Mouse (Mus musculus): Measurements from ENCODE around the gene Teddm1a. TPM values are rescaled to one million over a fixed set of nuclear protein-coding genes. Genes with fewer than 3 reads are reported as not detected.

Teddm1a gene
- polyA plus RNA-seq, 1 experiment from 2014 or later = not detected

DNA sequence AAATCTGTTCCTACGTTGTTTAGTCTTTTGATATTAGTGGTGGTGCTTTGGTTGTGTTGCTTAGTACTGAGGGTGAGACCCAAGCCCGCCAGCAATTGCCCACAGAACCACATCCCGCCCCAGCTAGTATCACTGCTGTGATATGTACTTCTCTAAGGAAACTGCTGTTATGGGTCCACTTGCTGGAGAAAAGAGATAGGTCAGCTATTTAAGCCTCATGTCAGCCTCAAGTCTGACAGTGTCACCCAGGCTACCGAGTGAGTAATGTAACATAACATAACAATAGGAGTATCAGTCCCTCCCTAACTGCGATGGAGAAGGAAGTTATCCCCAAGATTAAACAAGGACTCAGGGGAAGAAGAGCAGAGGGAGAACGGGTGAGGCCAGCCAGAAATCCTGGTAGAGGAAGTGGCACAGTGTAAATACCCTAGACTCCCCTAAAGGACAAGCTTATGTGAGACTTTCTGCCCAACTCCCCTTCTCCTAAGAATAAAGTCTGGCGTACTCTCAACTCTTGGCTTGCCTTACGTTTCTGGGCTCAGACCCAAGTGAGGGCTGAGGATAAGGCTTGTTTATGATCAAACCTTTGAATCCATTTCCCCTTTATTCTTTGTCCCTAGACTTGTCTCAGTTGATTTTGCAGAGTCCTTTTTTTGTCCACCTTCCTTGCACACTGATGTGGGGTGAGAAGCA lies 2.8 kb downstream of the Teddm1a start:
- ATAC-seq (replicated peaks) = no peak

DNA sequence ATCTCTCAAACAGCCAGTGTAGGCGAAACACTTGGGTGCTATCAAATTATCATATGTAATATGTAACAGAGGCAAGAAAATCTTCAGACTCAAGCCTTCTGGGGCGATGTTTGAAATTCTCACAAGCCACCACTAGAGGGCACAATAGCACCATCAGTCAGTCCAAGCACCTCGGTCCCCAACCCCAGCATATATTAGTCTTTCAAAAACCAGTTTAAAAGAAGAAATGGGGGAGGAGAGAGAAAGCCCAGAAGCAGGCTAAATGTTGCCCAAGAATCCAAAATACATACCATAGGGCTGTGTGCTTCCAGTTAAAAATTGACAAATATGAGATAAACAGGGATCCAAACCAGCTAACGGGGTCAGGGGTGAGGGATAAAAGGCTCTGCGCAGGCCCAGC lies 3.4 kb downstream of the Teddm1a start:
- Histone ChIP-seq H3K4me2 (no peak overlapping the region), H3K9ac (no peak overlapping the region), H3K27ac (no peak overlapping the region), H3K9me3 (no peaks in the 10 kb centered on the region), H3K27me3 (replicated peaks) (no peaks in the 10 kb centered on the region), H3K36me3 (replicated peaks) (no peaks in the 10 kb centered on the region), H3K4me1 (peaks cover 7% of the 10 kb centered on the region), H3K4me3 (no peak overlapping the region)
- no peak for ATAC-seq (replicated peaks)
- WGBS = 32% methylated on average over 5 of the region's 5 CpGs

More for the DNA sequence above, 2.8 kb downstream of the Teddm1a start:
- Histone ChIP-seq H3K4me3 (no peak overlapping the region), H3K4me2 (no peak overlapping the region), H3K36me3 (replicated peaks) (no peaks in the 10 kb centered on the region), H3K27ac (no peak overlapping the region), H3K27me3 (replicated peaks) (no peaks in the 10 kb centered on the region), H3K9me3 (no peaks in the 10 kb centered on the region), H3K9ac (no peak overlapping the region), H3K4me1 (peaks cover 7% of the 10 kb centered on the region)
- WGBS = 64% methylated on average over 8 of the region's 8 CpGs

DNA sequence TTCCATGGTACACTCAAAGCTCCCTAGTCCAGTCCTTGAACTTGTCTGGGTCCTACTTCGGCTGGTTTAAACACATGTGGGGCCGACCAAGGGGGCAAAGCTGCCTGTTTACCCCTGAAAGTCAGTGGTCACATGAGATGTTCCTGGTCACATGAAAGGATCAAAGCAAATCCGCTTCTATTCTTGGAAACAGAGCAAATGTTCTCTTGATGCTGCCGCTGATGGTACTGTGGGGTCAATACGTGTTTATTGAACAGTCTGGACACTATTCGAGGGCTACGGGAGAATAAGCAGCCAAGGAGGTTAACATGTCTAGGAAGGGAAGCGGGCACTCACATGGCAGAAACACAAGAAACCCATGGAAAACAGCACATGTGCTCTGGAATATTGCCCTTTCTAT lies 5.7 kb downstream of the Teddm1a start:
- 78% methylated on average over 8 of the region's 8 CpGs for WGBS
- Histone ChIP-seq H3K4me3 (no peak overlapping the region), H3K27ac (no peak overlapping the region), H3K4me1 (peaks cover 20% of the 10 kb centered on the region), H3K36me3 (replicated peaks) (no peaks in the 10 kb centered on the region), H3K9me3 (no peaks in the 10 kb centered on the region), H3K27me3 (replicated peaks) (no peaks in the 10 kb centered on the region), H3K9ac (no peak overlapping the region), H3K4me2 (no peak overlapping the region)
- no peak for ATAC-seq (replicated peaks)

DNA sequence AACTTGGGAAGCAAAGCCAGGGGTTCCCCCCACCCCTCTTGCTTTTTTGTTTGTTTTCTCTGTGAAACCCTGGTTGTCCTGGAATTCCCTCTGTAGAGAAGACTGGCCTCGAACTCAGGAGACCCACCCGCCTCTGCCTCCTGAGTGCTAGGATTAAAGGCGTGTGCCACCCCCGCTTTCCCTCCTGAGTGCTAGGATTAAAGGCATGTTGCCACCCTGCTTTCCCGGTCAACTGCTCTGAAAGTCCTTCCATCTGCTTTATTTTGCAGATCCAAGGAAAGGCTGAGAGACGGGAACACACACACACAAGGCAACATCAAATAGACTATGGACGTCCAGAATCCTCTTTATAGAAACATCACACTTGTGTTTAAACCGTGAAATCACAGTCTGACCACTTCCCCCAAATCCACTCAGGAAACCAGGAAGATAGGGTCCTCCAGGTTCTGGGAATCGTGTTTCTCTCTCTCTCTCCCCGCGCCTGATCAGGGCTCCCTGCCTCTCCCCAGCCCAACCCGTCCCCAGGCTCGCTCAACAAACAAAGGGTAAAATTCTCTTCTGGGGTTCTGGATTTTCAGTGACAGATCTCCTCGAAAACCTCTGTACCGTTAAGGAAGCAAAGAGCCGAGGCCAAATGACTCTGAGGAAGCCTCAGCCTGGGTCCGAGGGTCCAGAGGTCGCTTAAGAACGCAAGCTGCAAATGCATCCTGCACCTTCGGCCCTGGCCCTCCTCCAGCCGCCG lies 7.6 kb downstream of the Teddm1a start:
- 12% methylated on average over 22 of the region's 22 CpGs for WGBS
- Histone ChIP-seq H3K4me3 (peak overlapping the region; percentile 70), H3K4me1 (peaks cover 35% of the 10 kb centered on the region), H3K36me3 (replicated peaks) (peaks cover 10% of the 10 kb centered on the region; the same call in 1 of the 2 replicates), H3K9me3 (no peaks in the 10 kb centered on the region), H3K27me3 (replicated peaks) (no peaks in the 10 kb centered on the region), H3K27ac (peak overlapping the region; percentile 96), H3K9ac (peak overlapping the region; percentile 90), H3K4me2 (peak overlapping the region; percentile 82)
- ATAC-seq (replicated peaks) = peak; percentile 61

DNA sequence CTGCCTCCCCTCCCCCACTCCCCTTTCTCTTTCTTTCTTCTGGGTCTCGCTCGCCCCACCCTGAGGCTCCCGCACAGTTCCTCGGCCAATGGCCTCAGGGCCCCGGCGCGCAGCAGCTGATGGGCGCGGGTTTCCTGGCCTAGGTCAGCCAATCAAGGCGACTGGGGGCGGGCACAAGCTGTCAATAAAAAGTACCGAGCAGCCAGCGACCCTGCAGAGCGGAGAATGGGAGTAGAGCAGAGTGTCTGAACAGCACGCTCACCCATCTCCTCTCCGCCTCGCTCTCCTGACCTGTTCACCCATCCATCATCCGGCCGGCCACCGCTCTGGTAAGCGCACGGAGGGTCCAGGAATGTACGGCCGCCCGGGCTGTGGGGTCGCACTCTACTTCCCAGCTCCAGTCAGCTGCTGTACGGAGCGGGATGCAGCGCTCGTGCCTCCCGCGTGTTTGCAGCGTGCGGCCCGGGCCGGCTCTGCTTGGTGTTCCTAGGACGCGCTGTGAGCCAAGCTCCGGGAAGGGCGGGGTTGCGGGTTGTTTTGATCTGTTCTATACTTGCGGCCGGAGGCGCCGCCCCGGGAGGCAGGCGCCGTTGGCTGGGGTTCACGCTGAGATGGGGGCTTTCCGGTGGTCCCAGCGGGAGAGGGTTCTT lies 8.3 kb downstream of the Teddm1a start, which contains the start of the genes Glul and Teddm2:
TSS of gene Glul (plus strand) at position 214 of the 650 bp plus-strand sequence.
TSS of gene Teddm2 (minus strand) at position 498 of the 650 bp plus-strand sequence.
- H3K4me2 ChIP-seq = peak within 1 kb of the TSS; percentile 82
- H3K4me1 ChIP-seq = peaks cover 35% of the 10 kb centered on the region
- ATAC-seq (replicated peaks) = peak; percentile 97
- peak within 1 kb of the TSS; percentile 90 for H3K9ac ChIP-seq
- no peaks in the 10 kb centered on the region for H3K9me3 ChIP-seq
- H3K4me3 ChIP-seq = peak within 1 kb of the TSS; percentile 70
- H3K27me3 ChIP-seq (replicated peaks) = no peaks in the 10 kb centered on the region
- under 1% methylated on average over 51 of the region's 51 CpGs for WGBS
- peak within 1 kb of the TSS; percentile 96 for H3K27ac ChIP-seq
- H3K36me3 ChIP-seq (replicated peaks) = peaks cover 17% of the 10 kb centered on the region; the same call in 1 of the 2 replicates

DNA sequence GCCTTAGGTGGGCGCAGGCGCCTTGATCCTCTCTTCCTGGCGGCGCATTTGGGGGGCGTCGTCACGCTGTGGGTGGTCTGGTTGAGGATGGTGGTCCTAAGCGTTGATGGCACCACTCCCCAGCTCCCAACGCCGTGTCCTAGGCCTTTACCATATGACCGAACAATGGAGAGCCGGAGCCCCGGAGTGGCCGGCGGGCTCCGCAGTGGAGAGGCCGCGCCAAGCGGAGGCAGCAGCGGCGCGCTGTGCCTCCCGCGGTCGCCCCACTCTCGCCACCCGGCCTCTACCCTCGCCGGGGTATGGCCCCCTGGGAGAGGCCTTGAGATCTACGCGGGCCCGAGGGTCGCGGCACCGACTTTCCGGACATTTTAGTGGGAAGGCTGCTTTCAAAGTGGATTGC lies 8.8 kb downstream of the Teddm1a start:
- Histone ChIP-seq H3K9ac (peak overlapping the region; percentile 90), H3K27ac (peak overlapping the region; percentile 96), H3K4me1 (peaks cover 32% of the 10 kb centered on the region), H3K4me3 (peak overlapping the region; percentile 70), H3K27me3 (replicated peaks) (no peaks in the 10 kb centered on the region), H3K9me3 (no peaks in the 10 kb centered on the region), H3K36me3 (replicated peaks) (peaks cover 22% of the 10 kb centered on the region; the same call in 1 of the 2 replicates), H3K4me2 (peak overlapping the region; percentile 82)
- WGBS = under 1% methylated on average over 36 of the region's 36 CpGs
- peak; percentile 69 for ATAC-seq (replicated peaks)

DNA sequence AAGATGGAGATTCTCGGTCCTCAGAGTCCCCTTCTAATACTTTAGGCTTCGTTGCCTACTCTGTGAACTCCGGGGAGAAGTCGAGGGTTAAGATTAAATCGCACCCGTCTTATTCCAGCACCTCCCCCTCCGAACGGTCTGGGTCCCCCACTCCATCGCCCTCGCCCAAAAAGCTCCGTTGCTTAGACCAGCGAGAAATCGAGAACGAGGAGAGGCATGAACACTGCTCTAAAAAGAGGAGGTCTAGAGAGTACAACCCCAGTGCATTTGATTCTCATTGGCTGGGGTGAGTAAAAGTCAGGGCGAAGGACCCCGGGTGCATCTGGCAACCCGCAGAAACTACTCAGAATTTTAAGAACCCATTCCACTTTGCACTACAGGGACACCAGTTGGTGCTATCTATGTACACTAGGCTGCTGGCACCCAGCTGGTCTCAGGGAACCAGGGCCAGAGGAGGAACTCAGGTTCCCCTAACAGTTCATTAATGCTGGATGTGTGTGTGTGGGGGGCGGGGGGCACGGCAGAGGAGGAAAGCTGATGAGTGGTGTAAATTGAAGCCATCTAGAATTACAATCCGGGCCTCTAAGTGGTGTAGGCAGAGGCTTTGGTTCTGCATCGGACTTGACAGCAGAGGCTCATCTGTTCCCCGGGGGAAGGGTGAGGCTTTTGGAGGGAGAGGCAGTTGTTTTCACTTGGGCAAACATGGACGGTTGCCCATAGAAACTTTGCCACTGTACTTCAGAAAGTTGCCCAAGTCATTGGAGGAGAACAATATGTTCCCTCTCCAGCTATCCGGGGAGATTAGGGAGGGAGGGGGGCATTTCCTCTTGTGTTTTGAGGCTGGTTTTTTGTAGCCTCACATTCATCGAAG lies 9.6 kb downstream of the Teddm1a start:
- Histone ChIP-seq H3K36me3 (replicated peaks) (peaks cover 28% of the 10 kb centered on the region), H3K4me2 (peak overlapping the region; percentile 82), H3K4me1 (peaks cover 32% of the 10 kb centered on the region), H3K27me3 (replicated peaks) (no peaks in the 10 kb centered on the region), H3K27ac (peak overlapping the region; percentile 96), H3K9ac (peak overlapping the region; percentile 90), H3K4me3 (peak overlapping the region; percentile 70), H3K9me3 (no peaks in the 10 kb centered on the region)
- under 1% methylated on average over 25 of the region's 25 CpGs for WGBS
- no peak for ATAC-seq (replicated peaks)

DNA sequence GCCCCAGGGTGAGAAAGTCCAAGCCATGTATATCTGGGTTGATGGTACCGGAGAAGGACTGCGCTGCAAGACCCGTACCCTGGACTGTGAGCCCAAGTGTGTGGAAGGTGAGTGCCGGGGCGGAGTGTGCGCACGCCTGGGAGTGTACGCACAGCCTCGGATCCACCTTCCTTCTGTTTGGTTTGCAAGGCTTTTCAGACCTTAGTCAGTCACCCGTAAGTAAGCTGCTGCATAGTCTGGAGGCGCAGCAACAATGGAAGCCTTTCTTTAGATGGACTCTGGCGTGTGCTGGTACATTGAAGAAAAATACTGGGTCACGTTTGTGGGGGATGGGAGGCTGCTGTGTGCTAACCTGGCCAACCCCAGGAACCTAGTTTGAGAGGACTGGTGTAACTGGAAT lies 11.5 kb downstream of the Teddm1a start:
- 67% methylated on average over 13 of the region's 13 CpGs for WGBS
- H3K9me3 ChIP-seq = no peaks in the 10 kb centered on the region
- peak overlapping the region; percentile 82 for H3K4me2 ChIP-seq
- no peak overlapping the region for H3K27ac ChIP-seq
- no peak overlapping the region for H3K9ac ChIP-seq
- no peaks in the 10 kb centered on the region for H3K27me3 ChIP-seq (replicated peaks)
- ATAC-seq (replicated peaks) = no peak
- peaks cover 47% of the 10 kb centered on the region for H3K36me3 ChIP-seq (replicated peaks)
- peaks cover 32% of the 10 kb centered on the region for H3K4me1 ChIP-seq
- no peak overlapping the region; the same call in 1 of the 2 replicates for H3K4me3 ChIP-seq

DNA sequence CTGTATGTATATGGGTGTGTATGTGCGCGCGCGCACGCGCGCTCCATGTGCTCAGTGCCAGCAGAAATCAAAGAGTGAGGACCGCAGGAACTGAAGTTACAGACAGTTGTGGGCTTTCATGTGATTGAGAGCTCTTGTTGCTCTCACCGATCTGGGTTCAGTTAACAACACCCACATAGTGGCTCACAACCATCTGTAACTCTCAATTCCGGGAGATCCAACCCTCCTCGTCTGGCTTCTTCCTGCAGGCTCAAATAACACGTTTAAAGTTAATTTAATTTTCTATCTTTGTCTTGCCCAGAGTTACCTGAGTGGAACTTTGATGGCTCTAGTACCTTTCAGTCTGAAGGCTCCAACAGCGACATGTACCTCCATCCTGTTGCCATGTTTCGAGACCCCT lies 12.7 kb downstream of the Teddm1a start:
- Histone ChIP-seq H3K27me3 (replicated peaks) (no peaks in the 10 kb centered on the region), H3K4me1 (peaks cover 28% of the 10 kb centered on the region), H3K4me3 (no peak overlapping the region), H3K36me3 (replicated peaks) (peaks cover 52% of the 10 kb centered on the region), H3K4me2 (no peak overlapping the region), H3K9ac (no peak overlapping the region), H3K9me3 (no peaks in the 10 kb centered on the region), H3K27ac (no peak overlapping the region)
- WGBS = 96% methylated on average over 14 of the region's 14 CpGs
- ATAC-seq (replicated peaks) = no peak

DNA sequence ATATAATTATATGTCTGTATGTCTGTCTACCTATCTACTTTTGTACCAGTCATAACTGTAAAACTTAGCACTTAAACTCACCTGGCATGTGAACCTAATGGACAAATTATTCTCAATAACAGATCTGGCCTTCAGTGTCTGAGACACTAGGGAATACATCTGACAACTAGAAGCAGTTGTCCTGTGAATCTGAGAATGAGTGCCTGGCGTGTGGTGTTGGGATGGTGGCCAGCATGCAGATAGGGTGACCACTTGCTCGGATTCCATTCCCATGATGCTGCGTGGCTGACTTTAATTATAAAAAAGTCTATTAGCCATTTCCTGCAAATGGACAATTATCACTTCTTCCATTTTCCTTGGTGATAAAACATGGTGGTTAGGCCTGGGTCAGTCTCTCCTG lies 14.3 kb downstream of the Teddm1a start:
- WGBS = 91% methylated on average over 3 of the region's 3 CpGs
- Histone ChIP-seq H3K36me3 (replicated peaks) (peaks cover 52% of the 10 kb centered on the region), H3K4me1 (peaks cover 28% of the 10 kb centered on the region), H3K9me3 (no peaks in the 10 kb centered on the region), H3K4me2 (no peak overlapping the region), H3K27me3 (replicated peaks) (no peaks in the 10 kb centered on the region), H3K4me3 (no peak overlapping the region), H3K27ac (no peak overlapping the region), H3K9ac (no peak overlapping the region)
- no peak for ATAC-seq (replicated peaks)

DNA sequence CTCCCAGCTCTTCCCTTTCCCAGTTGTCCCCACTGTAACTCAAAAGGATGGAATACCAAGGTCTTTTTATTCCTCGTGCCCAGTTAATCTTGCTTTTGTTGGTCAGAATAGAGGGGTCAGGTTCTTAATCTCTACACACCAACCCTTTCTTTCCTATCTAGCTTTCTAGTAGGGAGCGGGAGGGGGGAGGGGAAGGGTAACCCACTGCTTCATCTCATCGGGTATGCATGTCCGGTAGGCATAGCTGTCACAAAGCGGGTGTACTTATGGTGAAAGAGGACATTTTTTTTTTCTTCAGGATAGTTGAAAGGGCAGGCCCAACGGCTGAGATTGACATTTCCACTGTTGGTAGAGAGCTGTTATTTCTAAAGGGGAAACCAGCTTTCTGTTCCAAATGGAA lies 16.7 kb downstream of the Teddm1a start:
- Histone ChIP-seq H3K27me3 (replicated peaks) (no peaks in the 10 kb centered on the region), H3K4me2 (no peak overlapping the region), H3K9me3 (no peaks in the 10 kb centered on the region), H3K36me3 (replicated peaks) (peaks cover 56% of the 10 kb centered on the region), H3K9ac (no peak overlapping the region), H3K4me3 (no peak overlapping the region), H3K27ac (no peak overlapping the region), H3K4me1 (peaks cover 5% of the 10 kb centered on the region)
- 36% methylated on average over 6 of the region's 6 CpGs for WGBS
- no peak for ATAC-seq (replicated peaks)
